Mouse (Mus musculus): Measurements from ENCODE around the gene Psd.
A peak's percentile ranks its signal among the peaks of the same experiment; 100 is the strongest.

The Psd gene

DNA sequence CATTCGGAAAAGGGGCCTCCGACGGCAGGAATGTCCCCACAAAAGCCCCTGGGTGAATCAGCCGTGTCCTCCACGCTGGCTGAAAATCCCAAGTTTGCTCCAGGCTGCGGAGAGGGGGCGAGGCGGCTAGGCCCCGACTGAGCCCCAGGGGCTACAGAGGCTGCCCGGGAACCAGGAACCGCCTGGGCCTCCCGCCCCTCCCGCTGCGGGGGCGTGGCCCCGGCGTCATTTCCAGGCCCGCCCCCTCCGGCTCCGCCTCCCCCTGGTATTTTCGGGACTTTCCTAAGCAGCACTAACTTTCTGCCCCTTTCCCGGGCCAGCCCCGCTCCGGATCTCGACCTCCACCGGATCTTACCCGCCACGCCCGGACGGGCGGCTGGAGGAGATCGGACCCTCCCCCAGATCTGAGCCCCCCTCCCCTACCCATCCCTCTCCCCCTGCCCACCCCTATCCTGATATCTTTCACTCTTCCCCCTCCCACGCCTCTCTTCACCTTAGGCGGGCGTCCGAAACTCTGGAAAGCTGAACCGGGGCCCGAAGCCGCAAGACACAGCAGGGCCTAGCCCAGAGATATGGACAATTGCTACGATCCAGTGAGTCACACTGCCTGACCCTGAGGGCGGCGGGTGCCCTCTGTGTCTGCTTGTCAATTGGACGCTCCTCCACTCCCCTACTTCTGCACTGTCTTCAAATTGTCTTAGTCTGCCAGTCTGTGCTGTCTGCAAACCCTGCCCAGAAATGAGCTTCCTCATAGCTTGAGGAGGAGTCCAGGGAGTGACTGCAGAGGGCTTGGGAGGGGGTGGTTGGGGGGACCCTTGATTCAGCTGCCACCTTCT, 21.3 kb downstream of the Psd start:
- peak; percentile 67 to 79 for DNase-seq

DNA sequence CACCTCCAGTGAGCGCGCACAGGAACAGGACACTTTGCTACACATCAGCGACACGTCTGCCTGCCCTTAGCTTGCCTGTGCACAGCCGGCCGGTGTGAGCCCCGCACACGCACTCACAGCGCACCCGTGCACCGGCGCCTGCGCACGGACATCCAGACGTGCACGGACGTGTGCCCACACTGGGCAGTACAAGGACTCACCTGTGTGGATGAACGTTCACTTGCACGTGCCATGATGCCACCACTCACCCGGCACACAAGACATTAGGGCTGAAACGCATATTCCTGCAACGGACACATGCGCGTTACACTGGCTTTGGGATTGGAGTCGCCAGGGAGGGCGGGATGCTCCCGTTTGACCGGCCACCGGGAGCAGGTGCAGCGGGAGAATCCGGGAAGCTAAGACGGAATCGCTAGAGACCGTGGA, 22.0 kb downstream of the Psd start:
- peak in 1 of 2 experiments; percentile 33 for DNase-seq

GRCm38 (mm10) chr19:46304216-46304841, 22.6 kb downstream of the Psd start, which contains the start of gene Nfkb2:
TSS of gene Nfkb2 (plus strand) at chr19:46304320.
- DNase-seq: peak; percentile 89 to 91

DNA sequence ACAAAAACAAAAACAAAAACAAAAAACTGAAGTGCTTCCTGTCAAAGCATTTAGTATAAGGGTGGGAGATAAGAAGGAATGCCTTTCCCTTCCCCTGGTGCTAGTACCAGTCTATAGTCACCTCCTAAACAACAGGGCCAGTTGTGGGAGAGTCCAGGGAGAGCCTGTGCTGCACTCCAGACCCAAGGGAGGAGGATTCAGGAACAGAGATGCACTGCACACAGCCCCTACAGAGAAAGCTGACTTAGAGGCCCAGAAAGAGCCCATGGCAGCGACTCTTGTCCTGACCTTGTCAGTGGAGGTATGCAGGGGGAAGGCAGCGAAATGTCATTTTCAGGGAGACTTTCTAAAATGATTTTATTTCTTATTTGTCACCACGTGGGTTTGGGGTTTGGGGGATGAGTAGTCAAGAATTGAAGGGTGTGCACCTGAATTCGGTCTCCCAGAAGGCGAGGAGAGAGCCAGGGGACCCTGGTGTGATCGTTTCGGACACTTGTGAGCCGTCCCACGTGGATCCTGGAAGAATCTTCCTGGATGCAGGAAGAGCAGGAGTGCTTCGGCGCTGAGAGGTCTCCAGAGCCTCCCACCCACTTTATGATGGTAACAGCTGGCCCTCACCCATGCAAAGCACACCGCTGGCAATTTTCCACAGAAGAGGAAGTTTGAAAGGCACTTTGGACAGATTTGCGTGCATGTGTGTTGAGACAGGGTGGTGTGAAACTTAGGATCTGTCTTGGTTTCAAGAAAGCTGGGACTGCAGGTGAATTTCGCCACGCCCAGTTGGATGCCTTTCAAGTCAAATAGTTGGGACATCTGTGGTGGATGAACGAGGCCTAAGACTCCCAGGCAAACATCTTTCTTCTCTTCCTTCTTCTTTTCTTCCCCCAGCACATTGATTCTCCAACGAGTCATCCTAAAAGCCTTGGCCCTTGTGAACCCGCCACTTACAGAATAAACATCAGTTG, 23.4 kb downstream of the Psd start:
- no peak for DNase-seq

GRCm38 (mm10) chr19:46302551-46302950, 24.4 kb downstream of the Psd start:
- no peak for DNase-seq

- no peak for DNase-seq
Measured at GRCm38 (mm10) chr19:46300294-46301045, 26.5 kb downstream of the Psd start.

DNA sequence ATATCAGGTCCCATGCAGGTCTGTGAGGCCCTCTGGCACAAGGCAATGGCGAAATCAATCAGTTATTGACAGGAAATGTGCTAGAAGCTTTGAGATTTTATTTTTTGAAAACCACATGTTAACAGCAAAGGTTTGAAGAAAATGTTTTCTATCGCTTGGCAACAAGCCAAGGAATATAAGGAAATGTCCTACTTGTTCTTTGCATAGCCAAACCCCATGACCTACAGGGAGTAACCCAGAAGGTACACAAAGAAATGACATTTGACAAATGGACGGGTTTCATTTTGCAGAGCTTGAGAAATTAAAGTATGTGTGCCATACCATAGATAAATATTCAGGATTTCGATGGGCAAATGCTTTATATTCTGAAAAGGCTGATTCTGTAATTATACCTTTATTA, 30.0 kb downstream of the Psd start:
- no peak for DNase-seq

- peak; percentile 50 to 51 for DNase-seq
Measured at GRCm38 (mm10) chr19:46290535-46291105, 36.3 kb downstream of the Psd start.

DNA sequence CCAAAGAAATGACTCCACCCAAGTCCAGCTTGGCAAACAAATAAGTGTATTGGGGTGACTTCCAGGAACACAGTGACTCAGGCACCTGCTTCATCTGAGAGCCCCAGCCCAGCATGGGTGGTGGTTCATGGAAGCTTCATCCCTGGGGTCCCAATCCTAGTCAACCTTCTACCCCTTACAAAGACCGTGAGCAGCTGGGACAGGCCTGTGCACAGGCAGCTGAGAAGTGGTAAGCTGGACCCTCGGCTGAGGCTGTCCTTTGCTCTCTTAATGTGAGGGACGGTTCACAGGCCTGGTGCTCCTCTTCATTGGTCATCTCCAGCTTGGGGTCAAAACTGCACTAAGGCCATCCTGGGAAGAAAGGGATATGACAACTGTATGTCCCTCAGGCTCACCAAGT, 39.4 kb downstream of the Psd start:
- no peak for DNase-seq

DNA sequence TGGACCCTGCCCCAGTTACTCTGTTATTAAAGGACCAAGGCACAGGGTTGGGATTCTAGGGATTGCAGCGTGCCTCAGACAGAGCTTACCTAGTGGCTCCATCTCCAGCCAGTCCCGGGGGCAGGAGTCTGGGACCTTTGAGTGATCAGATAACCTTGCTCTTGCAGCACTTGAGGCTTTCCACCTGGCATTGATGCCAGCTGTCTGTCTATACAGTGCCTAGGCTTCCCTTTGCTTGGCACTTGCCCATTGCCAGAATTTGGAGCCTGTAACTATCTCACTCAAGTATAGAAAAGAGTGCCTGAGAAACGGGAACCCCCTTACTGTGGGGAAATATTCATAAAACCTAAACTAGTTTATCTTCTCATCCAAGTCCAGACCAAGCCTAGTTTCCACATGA, 40.0 kb downstream of the Psd start:
- DNase-seq: peak in 1 of 2 experiments; percentile 9

DNA sequence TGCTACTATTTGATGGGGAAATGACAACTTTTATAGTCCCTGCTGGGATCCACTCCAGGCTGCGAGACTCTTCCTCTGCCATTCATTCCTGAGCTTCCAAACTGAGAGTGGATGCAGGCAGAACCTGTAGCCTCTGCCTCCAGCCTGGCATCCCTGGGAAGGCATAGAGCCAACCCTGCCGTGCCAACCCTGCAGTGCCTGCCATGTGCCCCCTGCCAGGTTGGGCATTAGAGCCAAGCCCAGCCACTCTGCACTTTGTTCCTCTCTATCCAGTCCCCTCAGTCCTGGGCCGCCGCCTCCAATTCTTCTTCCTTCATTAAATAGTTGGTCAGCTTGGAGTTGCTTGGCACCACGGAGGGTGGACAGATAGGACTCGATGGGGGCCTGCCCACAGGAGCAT, 40.9 kb downstream of the Psd start:
- peak; percentile 88 to 92 for DNase-seq

- DNase-seq: peak in 1 of 2 experiments; percentile 15
Measured at GRCm38 (mm10) chr19:46285631-46286030, 41.3 kb downstream of the Psd start.

- peak; percentile 38 to 42 for DNase-seq
Measured at GRCm38 (mm10) chr19:46284686-46285085, 42.3 kb downstream of the Psd start.

GRCm38 (mm10) chr19:46282081-46282849, 44.7 kb downstream of the Psd start:
- peak in 1 of 2 experiments; percentile 15 for DNase-seq

DNA sequence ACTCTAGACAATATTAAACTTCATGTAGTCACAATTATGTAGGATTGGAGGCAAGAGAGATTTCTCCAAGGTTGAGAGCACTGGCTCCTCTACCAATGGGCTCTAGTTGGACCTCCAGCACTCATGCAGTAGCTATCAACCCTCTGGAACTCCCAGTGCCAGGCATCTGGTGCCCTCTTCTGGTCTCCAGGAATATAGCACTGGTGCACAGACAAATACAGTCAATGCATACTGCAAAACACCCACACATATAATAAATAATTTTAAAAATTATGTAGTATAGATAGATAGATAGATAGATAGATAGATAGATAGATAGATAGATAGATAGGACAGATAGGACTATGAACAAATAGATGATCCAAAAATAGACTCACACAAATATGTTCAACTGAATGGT, 51.6 kb downstream of the Psd start:
- DNase-seq: peak; percentile 30 to 38

- DNase-seq: no peak
Measured at GRCm38 (mm10) chr19:46264762-46265161, 62.2 kb downstream of the Psd start.
